Mouse (Mus musculus) right cerebral cortex, postnatal 10 days (tissue): ENCODE results near the gene Glp2r.
A peak's percentile ranks its signal among the peaks of the same experiment; 100 is the strongest.

Experiments
- DNase-seq, 2 experiments: peaks; one replicate each; pipeline ENCODE4 v3.0.0; 2021; ENCODE audit warnings: low spot score in 2 of 2

The Glp2r gene

GRCm38 (mm10) chr11:67663437-67663836 is 107.5 kb downstream of the Glp2r start:
- DNase-seq, result no peak

- no peak for DNase-seq
Measured at GRCm38 (mm10) chr11:67661465-67661864, 109.5 kb downstream of the Glp2r start.

- DNase-seq, result peak in 1 of 2 experiments; percentile 63
Measured at GRCm38 (mm10) chr11:67657685-67658382, 113.1 kb downstream of the Glp2r start.

GRCm38 (mm10) chr11:67656811-67657210 is 114.1 kb downstream of the Glp2r start:
- DNase-seq, result no peak

- no peak for DNase-seq
Measured at GRCm38 (mm10) chr11:67656366-67656765, 114.6 kb downstream of the Glp2r start.

GRCm38 (mm10) chr11:67655236-67655959 is 115.6 kb downstream of the Glp2r start:
- peak; percentile 66 to 71 for DNase-seq

GRCm38 (mm10) chr11:67654514-67654913 is 116.4 kb downstream of the Glp2r start:
- no peak for DNase-seq

GRCm38 (mm10) chr11:67653521-67654090 is 117.3 kb downstream of the Glp2r start:
- DNase-seq, result no peak

GRCm38 (mm10) chr11:67652893-67653255 is 118.1 kb downstream of the Glp2r start:
- no peak for DNase-seq

- peak; percentile 66 to 71 for DNase-seq
Measured at GRCm38 (mm10) chr11:67652194-67652892, 118.6 kb downstream of the Glp2r start.

- DNase-seq, result no peak
Measured at GRCm38 (mm10) chr11:67651731-67652130, 119.2 kb downstream of the Glp2r start.

- DNase-seq, result no peak
Measured at GRCm38 (mm10) chr11:67649971-67650707, 120.8 kb downstream of the Glp2r start.

GRCm38 (mm10) chr11:67648651-67649407 is 122.1 kb downstream of the Glp2r start:
- DNase-seq, result peak; percentile 67 to 73

GRCm38 (mm10) chr11:67647745-67648144 is 123.2 kb downstream of the Glp2r start:
- peak; percentile 76 to 80 for DNase-seq

- DNase-seq, result no peak
Measured at GRCm38 (mm10) chr11:67644632-67645149, 126.3 kb downstream of the Glp2r start.

- DNase-seq, result no peak
Measured at GRCm38 (mm10) chr11:67643465-67643864, 127.5 kb downstream of the Glp2r start.

GRCm38 (mm10) chr11:67642835-67643234 is 128.1 kb downstream of the Glp2r start:
- DNase-seq, result no peak

- DNase-seq, result no peak
Measured at GRCm38 (mm10) chr11:67642421-67642820, 128.5 kb downstream of the Glp2r start.

GRCm38 (mm10) chr11:67640299-67640698 is 130.7 kb downstream of the Glp2r start:
- no peak for DNase-seq

GRCm38 (mm10) chr11:67638401-67638800 is 132.6 kb downstream of the Glp2r start:
- DNase-seq, result no peak
